Mouse (Mus musculus): ENCODE measurements around the gene Rslcan18. TPM values are rescaled to one million over a fixed set of nuclear protein-coding genes. Genes with fewer than 3 reads are reported as not detected.
A peak's percentile ranks its signal among the peaks of the same experiment; 100 is the strongest.

The Rslcan18 gene
- polyA plus RNA-seq, 1 experiment, result 0.19 TPM

DNA sequence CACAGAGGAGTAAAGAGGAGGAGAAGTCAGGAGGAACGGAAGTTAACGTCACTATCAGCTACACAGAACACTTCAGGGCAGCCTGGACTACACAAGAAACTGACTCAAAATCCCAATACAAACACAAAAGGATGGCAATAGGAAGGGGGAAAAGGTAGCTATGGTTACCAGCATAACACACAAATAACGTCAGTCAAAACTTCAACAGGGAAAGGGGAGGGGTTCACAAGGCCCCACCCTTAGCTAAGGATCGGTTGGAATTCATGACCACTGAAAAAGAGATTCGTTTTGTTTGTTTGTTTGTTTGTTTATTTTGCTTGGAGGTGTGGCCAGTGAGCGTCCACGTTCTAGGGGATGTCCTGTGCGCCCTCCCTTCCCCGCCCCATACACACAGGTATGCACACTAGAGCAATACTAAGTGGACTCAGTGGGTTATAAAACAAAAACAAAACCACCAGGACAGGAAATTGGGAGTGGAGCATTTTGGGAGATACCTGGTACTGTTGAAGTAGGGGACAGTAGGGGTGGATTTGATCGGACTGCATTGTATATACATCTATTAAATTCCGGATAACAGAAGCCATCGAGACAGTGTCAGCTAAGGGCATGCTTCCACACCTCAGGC lies 55.8 kb downstream of the Rslcan18 start:
- H3K27me3 ChIP-seq (ENCODE audit: control insufficient read depth, insufficient read depth, insufficient read length), result no peaks in the 10 kb centered on the region
- H3K4me2 ChIP-seq (ENCODE audit: low read depth), result peak overlapping the region; percentile 96
- H3K36me3 ChIP-seq (ENCODE audit: control insufficient read depth, insufficient read depth), result no peaks in the 10 kb centered on the region
- H3ac ChIP-seq (ENCODE audit: control insufficient read depth, insufficient read length), result no peak overlapping the region
- TF ChIP-seq TCF12 (IDR thresholded peaks at IDR 0.05; ENCODE audit: insufficient read depth, poor library complexity, severe bottlenecking) (no peak), E2F4 (IDR thresholded peaks at IDR 0.05; ENCODE audit: insufficient read depth) (no peak), REST (IDR thresholded peaks at IDR 0.05; ENCODE audit: insufficient read depth, insufficient read length) (no peak), MAX (IDR thresholded peaks at IDR 0.05; ENCODE audit: low read depth) (no peak), TCF3 (IDR thresholded peaks at IDR 0.05; ENCODE audit: insufficient read length, low read depth) (no peak), MYOG (IDR thresholded peaks at IDR 0.05; ENCODE audit: control insufficient read depth in 1 of 3, insufficient read depth in 1 of 3, insufficient read length in 2 of 3, low read depth in 2 of 3) (no peak), CEBPB (IDR thresholded peaks at IDR 0.05; ENCODE audit: insufficient read depth, poor library complexity, severe bottlenecking) (no peak), POLR2AphosphoS2 (IDR thresholded peaks at IDR 0.05; ENCODE audit: insufficient read length, low read depth) (no peak), USF1 (IDR thresholded peaks at IDR 0.05; ENCODE audit: low read depth) (no peak), MYOD1 (IDR thresholded peaks at IDR 0.05; ENCODE audit: control insufficient read depth in 1 of 3, insufficient read length in 2 of 3, low read depth in 2 of 3) (no peak)
- no peaks in the 10 kb centered on the region for H3K79me2 ChIP-seq (ENCODE audit: control insufficient read depth, insufficient read depth)
- H3K4me3 ChIP-seq, result peak overlapping the region; percentile 76

Other genes starting within 250 kb of the Rslcan18 start
- 0.26 TPM for gene Gm10767, start 211.3 kb downstream of the Rslcan18 start, polyA plus RNA-seq (2012; fragmentation: generic; extraction: Trizol)
- 0.19 TPM for gene Zfp712, start 55.1 kb downstream of the Rslcan18 start, polyA plus RNA-seq (2012; fragmentation: generic; extraction: Trizol)
- 0.11 TPM for gene Zfp708, start 18.3 kb downstream of the Rslcan18 start, polyA plus RNA-seq (2012; fragmentation: generic; extraction: Trizol)
- gene Gm28557, start 7.7 kb downstream of the Rslcan18 start, polyA plus RNA-seq (2012; fragmentation: generic; extraction: Trizol), result 0.94 TPM
- gene Zfp759, start 5.4 kb upstream of the Rslcan18 start, polyA plus RNA-seq (2012; fragmentation: generic; extraction: Trizol), result 0.59 TPM
- gene Rsl1, start 56.9 kb upstream of the Rslcan18 start, polyA plus RNA-seq (2012; fragmentation: generic; extraction: Trizol), result 0.41 TPM
- gene Zfp455, start 78.2 kb upstream of the Rslcan18 start, polyA plus RNA-seq (2012; fragmentation: generic; extraction: Trizol), result 0.05 TPM
- 0.20 TPM for gene Zfp458, start 162.2 kb upstream of the Rslcan18 start, polyA plus RNA-seq (2012; fragmentation: generic; extraction: Trizol)
- 0.10 TPM for gene Zfp457, start 190.2 kb upstream of the Rslcan18 start, polyA plus RNA-seq (2012; fragmentation: generic; extraction: Trizol)
- gene Zfp595, start 216.3 kb upstream of the Rslcan18 start, polyA plus RNA-seq (2012; fragmentation: generic; extraction: Trizol), result 0.48 TPM
- gene Gm28044, start 244.3 kb upstream of the Rslcan18 start, polyA plus RNA-seq (2012; fragmentation: generic; extraction: Trizol), result 1.3 TPM
- 0.12 TPM for gene Zfp953, start 244.3 kb upstream of the Rslcan18 start, polyA plus RNA-seq (2012; fragmentation: generic; extraction: Trizol)

Measured in myocyte (in vitro differentiated cells).